Mouse (Mus musculus): Measurements from ENCODE around the gene Reln.

DNA sequence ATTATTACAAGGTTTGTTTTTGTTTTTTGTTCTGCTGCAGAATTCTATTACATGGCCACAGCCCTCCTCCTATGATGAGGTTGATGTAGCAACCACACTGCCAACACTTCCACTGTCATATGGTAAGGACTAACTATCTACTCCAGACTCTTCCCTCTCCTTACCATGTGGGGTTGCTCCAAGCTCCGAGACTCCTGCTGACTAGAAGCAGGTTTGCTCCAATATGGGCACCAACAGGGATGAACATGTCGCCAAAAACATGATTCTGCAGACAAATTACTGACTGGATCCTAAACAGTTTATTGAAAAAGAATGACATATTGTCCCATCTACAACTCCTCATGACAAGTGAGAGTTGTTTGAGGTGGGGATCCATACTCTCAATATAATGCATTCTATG, 28.5 kb downstream of the Reln start:
- TF ChIP-seq POLR2A (IDR thresholded peaks at IDR 0.05; ENCODE audit: insufficient read length, low read depth) = no peak
- no peak for TF ChIP-seq POLR2AphosphoS2 (IDR thresholded peaks at IDR 0.05; ENCODE audit: insufficient read length, low read depth)
- TF ChIP-seq TCF12 (IDR thresholded peaks at IDR 0.05; ENCODE audit: insufficient read depth, poor library complexity, severe bottlenecking) = no peak
- no peak for TF ChIP-seq CEBPB (IDR thresholded peaks at IDR 0.05; ENCODE audit: insufficient read depth, poor library complexity, severe bottlenecking)
- no peak for TF ChIP-seq MAX (IDR thresholded peaks at IDR 0.05; ENCODE audit: low read depth)
- no peak for TF ChIP-seq MYOG (IDR thresholded peaks at IDR 0.05; ENCODE audit: control insufficient read depth in 1 of 3, insufficient read depth in 1 of 3, insufficient read length in 2 of 3, low read depth in 2 of 3)
- no peak for TF ChIP-seq REST (IDR thresholded peaks at IDR 0.05; ENCODE audit: insufficient read depth, insufficient read length)
